Mouse (Mus musculus) retina, embryonic 14.5 days (tissue): ENCODE results near the gene 1700020D05Rik.

Experiments used
- DNase-seq: peaks from one replicate; pipeline ENCODE4 v3.0.0-alpha.2; 2015; ENCODE audit warnings: low spot score

The 1700020D05Rik gene

DNA sequence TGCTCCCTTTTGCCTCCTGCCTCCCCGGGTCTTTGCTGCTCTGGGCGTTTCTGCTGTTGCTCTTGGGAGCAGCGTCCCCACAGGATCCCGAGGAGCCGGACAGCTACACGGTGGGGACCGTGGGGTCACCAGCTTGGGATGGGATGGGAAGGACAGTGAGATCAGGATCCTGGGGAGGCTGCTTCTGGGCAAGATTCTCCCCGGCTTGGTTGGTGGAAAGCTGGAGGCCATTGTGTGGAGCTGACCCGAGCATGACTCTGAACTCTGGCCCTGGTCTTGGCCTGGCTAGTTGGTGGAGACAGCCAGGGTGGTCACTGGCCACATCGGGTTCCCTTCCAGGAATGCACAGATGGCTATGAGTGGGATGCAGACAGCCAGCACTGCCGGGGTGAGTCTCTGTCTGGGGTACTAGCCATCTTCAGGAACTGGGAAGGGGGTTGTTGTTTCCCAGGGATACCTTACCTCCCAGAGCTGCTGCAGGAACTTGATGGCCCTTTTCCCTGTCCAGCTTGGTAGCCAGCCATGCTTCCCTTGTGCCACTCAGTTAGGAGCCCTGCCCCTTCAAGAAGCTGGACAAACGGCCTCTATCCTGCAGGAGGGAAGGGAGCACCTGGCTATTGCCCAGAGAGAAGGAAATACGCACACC lies 28.4 kb downstream of the 1700020D05Rik start:
- peak; percentile 34 for DNase-seq

DNA sequence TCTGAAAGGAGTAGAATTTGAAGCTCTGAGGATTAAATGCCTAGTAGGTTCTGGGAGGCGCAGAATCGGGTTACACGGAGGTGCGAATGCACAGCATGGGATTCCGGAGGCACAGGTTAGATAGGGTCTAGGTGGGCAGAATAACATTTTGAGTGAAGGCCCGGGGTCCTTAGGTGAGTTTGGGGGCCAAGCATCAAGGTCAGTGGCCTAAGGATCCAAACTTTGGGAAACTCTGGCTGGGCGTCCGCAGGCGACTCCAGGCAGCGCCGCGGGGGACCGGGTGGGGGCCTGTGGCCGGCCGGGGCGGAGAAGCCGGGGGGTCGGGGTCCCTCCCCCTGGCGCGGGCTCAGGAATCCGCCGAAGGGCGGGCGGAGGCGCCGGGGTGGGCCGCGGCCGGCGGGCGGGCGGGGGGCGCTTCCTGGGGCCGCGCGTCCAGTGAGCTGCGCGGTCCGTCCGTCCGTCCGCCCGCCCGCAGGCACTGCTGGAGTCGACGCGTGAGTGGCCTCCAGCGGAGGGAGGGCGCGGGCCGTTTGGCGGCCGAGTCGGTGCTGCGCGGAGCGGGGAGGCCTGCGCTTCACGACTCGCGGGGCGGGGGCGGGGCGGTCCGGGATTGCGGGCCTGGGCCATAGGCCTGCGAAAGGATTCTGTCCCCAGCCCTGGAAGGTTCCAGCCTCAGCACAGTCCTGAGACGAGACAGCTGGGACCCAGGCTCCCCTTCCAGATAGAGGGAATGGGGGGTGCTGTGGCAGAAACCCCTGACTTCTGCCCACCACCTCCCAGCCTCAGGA lies 29.1 kb downstream of the 1700020D05Rik start:
- peak; percentile 62 for DNase-seq

DNA sequence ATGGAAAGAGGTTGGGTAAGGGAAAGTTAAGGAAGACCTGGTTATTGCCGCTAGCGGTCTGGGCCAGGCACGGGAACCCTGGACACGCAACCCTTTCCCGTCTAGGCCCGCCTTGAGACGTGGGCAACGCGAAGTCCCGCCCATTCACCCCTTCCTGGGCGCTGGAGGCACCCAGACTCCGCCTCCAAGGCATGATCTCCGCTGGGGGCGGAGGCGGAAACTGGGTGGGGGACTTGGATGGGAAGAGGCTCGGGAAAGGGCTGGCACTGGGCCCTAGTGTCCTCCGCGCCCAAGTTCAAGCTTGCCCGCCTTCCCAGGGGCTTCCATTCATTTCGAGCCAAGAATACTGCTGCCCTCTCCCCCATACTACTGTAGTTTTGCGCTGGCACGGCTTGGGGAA lies 29.9 kb downstream of the 1700020D05Rik start, which contains the start of gene Efemp2:
Gene Efemp2 (plus strand): TSS at position 235 of the 400 bp plus-strand sequence.
- peak; percentile 81 for DNase-seq

DNA sequence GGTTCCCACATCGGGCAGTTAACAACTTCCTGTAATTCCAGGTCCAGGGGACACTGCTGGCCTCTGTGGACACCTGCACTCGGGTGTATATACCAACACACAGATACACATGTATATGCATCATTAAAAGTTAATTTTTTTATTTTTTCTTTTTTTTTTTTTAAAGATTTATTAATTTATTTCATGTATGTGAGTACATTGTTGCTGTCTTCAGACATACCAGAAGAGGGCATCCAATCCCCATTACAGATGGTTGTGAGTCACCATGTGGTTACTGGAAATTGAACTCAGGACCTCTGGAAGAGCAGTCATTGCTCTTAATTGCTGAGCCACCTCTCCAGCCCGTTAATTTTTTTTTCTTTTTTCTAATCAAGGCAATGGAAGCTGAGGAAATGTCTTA lies 30.7 kb downstream of the 1700020D05Rik start:
- no peak for DNase-seq

DNA sequence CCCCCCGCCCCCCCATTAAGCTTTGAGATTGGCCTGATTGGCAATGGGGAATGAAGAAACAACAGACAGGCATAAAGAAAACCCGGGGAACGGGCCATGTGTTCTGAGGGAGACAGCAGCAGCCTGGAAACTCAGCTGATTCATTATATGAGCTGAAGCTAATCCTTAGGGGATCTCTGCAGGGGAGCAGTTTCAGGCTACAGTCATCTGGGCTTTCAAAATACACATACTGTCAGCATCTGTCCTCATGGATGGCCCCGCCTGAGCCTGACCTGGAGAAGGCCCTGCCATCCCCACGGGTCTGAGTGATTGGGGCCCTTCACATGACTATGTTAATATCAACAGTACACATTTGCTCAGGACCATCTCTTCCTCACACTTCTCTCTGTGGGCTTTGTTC lies 31.7 kb downstream of the 1700020D05Rik start:
- DNase-seq, result no peak

DNA sequence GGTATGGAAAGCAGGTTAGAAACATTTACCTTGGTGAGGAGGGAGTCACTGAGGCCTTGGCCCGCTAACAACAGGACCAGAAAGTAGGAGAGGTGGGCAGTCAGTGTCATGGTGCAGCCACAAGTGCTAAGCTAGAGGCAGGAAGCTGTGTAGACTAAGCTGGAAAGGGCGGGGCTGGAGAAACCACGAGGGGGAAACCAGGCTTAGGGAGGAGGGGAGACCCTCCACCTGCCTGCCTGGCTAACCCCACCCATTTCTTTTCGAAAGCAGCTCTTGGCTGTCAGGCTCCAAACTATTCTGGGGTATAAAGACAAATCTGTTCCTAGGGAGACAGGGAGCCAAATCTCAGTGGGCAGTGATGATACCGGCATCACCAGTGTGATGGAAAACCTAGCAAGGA lies 35.2 kb downstream of the 1700020D05Rik start, which contains the start of gene Ctsw:
Gene Ctsw (minus strand): TSS at position 134 of the 400 bp plus-strand sequence.
- DNase-seq, result no peak

DNA sequence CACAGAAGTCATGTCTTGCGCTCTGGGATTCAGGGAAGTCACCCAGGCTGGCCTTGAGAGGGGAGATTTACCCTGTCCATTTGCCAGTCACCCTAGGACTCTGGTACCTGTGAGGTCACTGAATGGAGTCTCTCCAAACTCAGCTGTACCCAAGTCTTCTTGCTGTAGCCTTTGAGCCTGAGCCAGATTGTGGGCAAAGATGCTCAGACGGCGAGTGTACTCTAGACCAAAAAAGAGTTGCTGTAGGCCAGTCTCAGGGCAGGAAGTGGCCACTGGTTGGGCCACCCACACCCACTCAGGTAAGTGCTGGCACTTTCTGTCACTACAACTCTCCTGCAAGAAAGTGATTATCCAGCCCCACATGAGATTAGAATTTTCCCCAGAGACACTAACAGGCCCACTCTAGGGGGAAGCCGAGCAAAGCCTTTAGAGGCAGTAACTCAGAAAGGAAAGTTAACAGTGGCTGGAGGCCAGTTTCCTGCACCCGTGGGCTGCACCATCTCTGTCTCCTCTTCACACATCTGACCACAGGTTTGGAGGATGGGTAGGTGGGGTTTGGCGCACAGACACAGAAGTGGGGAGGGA lies 36.6 kb downstream of the 1700020D05Rik start:
- no peak for DNase-seq

DNA sequence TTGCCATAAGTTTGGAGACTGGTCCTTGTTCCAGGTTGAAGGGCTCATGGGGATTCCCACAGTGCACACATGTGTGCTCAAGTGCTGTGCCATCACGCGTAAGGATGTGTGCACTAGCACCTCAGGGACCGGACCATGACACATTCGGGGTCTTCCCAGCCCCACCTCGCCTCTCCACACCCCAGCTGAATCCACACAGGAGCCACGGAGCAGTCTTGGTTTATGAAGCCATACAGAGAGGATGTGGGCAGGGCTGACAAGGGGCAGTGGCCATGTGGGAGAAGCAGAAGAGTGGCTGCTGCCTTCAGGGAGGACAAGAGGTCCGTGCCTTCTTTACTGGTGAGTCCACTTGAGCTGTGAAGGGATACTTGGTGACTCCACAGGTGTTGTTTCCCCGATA lies 38.5 kb downstream of the 1700020D05Rik start:
- no peak for DNase-seq

DNA sequence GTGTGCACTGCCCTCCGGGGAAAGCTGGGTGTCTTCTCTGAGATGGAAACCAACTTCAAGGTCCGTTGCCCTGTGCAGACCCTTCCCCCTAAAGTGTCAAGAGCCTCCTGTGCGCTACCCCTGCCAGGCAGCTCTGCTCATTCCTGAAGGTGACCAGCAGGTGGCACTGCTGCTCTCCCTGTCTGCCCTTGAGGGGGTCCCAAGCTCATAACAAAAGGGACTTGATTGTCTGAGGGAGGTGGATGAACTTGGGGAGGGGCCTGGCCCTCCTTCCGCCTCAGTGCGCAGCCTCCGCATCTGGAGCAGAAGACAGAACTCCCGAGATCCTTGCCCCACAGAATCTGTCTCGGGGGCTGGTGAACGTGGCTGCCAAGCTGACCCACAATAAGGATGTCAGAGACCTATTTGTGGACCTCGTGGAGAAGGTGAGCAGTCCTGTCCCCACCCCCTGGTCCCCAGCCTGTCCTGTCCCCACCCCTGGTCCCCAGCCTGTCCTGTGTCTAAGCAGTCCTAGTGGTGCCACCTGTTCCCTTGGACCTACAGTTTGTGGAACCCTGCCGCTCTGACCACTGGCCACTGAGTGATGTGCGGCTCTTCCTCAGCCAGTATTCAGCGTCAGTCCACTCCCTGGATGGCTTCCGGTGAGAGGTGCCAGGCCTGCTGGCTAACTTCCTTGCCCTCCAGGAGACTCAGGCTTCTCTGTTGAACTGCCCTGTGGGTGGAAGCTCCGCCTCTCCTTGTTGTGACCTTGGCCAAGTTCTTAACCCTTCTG lies 39.6 kb downstream of the 1700020D05Rik start:
- DNase-seq, result peak; percentile 92

DNA sequence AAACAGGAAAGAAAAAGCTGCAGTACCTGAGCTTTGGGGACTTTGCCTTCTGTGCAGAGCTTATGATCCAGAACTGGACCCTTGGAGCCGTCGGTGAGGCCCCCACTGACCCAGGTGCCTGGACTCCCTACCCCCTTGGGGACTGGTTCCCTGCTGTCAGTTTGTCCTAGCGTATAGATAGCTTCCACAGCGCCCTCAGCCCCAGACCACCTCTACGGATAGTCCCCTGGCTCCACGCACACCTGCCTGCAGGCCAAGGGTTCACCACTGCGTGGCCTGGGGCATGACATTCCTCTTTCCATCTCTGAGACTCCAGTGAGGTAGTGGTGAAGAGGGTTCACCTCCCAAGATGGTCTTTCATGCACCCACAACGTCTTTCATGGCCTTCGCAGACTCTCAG lies 40.4 kb downstream of the 1700020D05Rik start:
- no peak for DNase-seq

DNA sequence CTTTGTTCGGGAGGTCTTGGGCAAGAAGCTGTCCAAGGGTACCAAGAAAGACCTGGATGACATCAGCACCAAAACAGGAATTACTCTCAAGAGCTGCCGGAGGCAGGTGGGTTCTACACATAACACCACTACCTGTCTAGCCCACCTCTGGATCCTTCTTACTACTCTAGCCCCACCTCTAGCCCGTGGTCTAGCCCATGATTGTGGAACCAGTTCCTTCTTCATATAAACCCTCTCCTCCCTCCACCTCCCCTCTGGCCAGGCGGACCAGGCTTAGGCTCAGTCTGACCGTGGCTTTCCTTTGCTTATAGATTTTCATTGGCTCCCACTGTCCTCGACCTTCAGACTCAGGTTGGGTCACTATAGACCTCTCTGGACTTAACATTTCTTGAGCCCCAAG lies 42.2 kb downstream of the 1700020D05Rik start:
- DNase-seq, result no peak

DNA sequence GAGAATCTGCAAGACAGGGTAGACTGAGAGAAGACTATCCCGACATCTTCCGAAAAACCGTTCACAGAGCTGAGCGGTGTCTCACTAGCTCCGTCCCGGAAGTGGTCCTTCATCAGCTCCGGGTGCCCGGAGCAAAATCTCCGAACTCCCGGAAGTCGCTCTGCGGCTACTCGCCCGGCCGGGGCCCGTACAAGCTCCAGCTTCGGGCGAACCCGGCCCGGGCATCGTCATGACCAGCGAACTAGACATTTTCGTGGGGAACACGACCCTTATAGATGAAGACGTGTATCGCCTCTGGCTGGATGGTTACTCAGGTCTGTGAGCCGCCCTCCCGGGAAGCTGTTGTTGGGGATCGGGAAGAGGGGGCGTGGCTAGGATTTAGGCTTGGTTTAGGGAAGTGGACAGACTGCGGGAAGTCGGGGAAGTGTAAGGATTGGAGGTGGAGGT lies 43.1 kb downstream of the 1700020D05Rik start, which contains the start of gene Fibp:
Gene Fibp (plus strand): TSS at position 151 of the 447 bp plus-strand sequence.
- peak; percentile 93 for DNase-seq

DNA sequence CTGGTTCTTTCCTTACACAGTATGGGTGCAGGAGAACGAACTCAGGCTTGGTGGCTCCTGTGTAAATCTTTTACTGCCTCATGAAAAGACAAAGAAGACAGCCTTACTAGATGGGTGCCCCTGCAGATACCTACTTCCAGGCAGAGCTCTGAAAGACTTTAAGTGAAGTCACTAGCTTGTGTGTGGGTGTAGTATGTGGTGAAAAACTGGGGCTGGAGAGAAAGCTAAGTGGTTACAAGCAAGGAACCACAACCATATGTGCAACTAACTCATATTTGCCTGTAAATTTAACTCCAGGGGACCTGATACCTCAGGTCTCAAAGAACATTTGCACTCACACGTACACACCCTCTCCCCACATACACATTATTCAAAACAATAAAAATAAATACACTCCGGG lies 43.7 kb downstream of the 1700020D05Rik start:
- no peak for DNase-seq

DNA sequence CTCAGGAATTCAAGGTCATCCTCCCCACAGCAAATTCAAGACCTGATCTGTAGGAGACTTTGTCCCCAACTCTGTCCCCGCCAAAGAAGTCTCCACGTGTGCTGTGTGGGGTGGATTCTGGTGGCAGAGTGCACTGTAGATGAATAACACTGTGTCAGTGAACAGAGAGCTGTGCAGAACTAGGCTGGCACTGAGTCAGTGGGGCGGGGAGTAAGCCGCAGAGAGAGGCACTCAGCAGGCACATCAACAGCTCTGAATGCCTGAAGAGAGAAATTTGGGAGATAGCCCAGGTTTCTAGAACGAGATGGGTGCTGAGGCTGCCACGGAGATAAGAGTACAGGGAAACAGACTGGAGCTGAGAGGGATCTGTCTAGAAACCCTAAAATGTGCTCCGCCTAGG lies 44.6 kb downstream of the 1700020D05Rik start:
- DNase-seq, result no peak

DNA sequence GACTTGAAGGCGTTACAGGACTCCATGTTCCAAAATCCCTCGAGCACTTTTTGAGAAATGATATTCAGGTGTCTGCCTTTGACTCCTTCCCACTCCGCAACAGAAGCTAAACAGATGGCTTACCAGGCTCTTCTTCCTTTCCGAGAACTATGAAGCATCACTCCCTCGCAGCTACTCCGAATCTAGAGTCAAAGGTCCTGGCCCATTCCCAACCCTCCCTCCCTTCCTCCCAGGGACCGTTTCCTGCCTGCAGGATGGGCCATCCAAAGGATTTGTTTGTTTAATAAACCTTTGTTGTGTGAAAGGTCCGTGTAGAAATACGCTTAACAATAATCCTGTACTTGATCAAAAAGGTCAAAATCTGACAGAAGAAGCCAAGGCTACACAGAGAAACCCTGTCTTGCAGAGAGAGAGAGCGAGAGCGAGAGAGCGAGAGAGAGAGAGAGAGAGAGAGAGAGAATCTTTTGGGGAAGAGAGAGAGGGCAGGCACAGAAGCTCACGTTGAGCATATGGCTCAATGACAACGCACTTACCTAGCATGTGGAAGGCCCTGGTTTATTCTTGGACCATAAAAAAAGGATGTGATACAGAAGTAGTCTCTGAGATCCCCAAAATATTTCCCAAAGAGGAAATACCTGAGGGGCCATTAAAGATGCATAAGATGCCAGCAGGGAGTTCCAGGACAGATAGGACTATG lies 45.7 kb downstream of the 1700020D05Rik start, which contains the start of gene Ccdc85b:
Gene Ccdc85b (minus strand): TSS at position 149 of the 697 bp plus-strand sequence.
- no peak for DNase-seq

DNA sequence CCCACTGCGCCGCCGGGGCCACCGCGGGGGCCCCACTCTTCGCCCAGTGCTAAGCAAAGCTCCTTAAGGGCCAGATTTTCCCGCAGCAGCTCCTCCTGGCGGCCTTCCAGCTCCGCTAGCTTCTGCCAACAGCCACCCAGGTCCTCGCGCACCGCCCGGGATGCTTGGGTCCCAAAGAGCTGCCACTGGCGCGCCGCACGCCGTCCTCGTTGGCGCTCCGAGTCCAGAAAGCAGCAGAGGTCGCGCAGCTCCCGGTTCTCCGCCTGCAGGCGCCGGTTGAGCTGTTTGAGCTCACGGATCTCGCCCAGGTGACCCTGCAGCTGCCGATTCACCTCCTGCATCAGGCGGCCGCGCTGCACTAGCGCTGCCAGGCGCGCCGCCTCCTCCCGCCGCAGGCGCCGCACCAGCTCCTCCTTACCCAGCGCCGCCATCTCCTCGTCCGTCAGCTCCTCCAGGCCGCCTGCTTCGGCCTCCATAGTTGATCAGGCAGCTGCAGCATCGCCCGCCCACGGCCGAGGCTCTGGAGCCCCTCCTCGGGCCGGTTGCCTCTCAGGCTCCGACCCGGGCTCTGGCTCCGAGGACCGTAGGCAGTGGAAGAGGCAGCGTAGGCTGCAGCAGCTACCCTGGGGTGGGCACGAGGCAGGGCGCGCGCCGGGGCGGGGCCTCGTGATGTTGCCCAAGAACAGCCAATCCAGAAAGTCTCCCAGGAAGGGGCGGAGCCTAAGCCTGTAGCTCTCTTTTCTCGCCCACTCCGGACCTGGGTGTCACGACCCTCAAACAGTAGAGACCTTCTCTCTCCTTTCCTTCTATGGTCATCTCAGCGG lies 46.5 kb downstream of the 1700020D05Rik start:
- DNase-seq, result peak; percentile 96

DNA sequence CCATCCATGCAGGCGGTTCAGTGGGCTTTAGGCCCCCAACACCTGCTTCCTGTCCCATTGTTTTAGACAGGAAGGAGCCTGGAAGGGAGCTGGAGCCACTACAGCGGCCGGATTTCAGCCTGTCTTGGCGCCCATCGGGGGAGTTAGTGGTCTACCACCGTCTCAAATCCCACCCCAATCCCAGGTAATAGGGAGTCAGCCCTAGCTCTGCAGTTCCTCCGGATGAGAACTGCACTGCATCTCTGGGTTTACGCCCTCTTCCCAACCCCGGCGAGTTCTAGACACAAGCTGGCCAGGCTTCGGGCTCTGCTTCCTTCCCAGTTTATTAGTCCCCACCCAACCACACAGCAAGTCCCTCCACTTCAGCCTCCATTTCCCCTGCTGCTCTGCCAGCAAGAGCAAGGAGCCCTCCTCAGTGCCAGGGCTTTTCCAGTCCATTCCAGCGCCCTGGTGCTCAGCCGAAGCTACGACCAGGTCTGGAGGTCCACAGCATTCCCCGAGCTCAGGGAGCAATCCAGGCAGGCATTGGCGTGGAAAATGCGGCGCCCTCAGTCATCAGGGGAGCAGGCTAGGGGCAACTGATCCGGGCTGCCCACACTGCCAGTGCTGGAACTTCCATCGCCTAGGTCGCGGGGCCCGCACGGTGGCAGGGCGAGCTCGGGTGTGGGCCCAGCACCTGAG lies 47.2 kb downstream of the 1700020D05Rik start:
- no peak for DNase-seq

DNA sequence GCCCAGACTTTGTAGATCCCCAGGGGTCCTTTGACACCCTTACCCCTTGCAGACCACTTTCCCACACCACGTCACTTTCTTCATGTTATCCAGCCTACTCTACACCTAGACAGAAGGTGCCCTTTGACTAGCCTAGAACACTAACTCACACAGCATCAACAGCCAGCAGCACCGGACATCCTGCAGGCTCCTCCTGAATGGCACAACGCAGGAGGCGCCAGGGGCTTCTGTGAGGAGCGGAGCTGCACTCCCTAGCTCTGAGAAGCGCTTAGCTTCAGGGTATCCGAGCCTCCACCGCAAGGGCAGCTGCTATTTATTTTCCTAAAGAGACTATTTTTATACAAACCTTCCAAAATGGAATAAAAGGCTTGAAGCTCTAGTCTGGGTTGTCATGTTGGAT lies 48.0 kb downstream of the 1700020D05Rik start:
- DNase-seq, result no peak

DNA sequence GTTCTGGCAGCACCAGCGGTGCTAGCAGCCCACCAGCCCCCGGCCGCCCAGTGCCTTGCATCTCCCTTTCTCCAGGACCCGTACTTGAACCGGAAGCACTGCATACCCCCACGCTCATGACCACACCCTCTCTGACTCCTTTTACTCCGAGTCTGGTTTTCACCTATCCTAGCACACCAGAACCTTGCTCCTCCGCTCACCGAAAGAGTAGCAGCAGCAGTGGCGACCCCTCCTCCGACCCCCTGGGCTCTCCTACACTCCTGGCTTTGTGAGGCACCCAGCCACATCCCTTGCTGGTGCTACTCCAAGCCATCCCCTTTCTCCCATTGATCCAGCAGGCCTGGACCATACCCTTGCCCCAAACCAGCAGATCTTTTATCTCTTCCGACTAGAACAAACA lies 48.5 kb downstream of the 1700020D05Rik start:
- DNase-seq, result no peak
